Comparison of ENCODE assay signal across 12 mouse cellular contexts in the genomic region with DNA sequence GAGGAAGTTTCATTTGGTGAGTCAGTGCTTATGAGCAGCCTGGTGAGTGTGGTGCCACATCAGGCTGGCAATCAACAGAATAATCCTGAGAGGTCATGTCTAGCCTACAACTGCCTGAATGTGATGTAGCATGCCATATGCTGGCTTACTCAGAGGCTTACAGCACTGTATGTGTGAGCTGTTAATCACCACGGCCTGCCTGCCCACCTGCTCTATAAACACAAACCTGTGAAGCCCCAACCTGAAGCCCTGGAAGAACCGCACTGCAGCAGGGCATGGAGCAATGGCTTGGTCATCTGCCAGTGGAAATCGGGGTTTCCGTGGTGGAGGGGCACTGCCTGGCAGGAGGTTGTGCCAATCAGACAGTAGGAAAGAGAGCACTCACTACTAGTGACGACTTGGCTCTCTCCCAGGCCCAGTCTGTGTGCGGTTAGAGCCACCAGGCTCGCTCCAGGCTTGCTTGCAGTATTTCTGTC. TPM values are rescaled to one million over a fixed set of nuclear protein-coding genes. Genes with fewer than 3 reads are reported as not detected.
DNase-seq lines count a peak whose midpoint lies in the region; ATAC-seq and TF ChIP-seq lines count a peak whose summit lies in the region.
"Had no signal": no experiment of that assay in that cellular context is flagged by ENCODE, and none has a peak within 500 bp of the region (broad histone marks: within the 10 kb centered on the region; RNA-seq: fewer than 3 reads in every experiment).

No protein-coding gene starts in this region.

- H3K4me2 ChIP-seq in forebrain, embryonic 15.5 days (replicated peaks): no peak overlapping the region
- H3K4me2 ChIP-seq in forebrain, embryonic 12.5 days: no peak overlapping the region
- H3K4me2 ChIP-seq: embryonic facial prominence, embryonic 15.5 days had no signal

- DNase-seq in Muller cell, postnatal 12 days (ENCODE audit: inconsistent ontology term): peak; percentile 90
- DNase-seq in kidney, adult 2 months: no peak
- no peak for DNase-seq in urinary bladder, postnatal 14 days (ENCODE audit: low spot score)
- DNase-seq in testis, postnatal 14 days (ENCODE audit: low spot score): no peak
- DNase-seq: heart, adult 2 months; kidney, postnatal 10 days had no signal

- peak overlapping the region; percentile 67 for H3K27ac ChIP-seq in forebrain, embryonic 15.5 days (replicated peaks)
- no peak overlapping the region for H3K27ac ChIP-seq in forebrain, embryonic 12.5 days
- H3K27ac ChIP-seq in kidney, adult 2 months (ENCODE audit: insufficient read depth, low read depth, low read length): no peak overlapping the region
- H3K27ac ChIP-seq: embryonic facial prominence, embryonic 15.5 days; heart, adult 2 months had no signal

- TF ChIP-seq CTCF in kidney, adult 2 months (conservative IDR thresholded peaks at IDR 0.05; ENCODE audit: insufficient read depth, insufficient read length, low read depth, low read length): no peak

- 66% methylated on average over 7 of the region's 7 CpGs for WGBS in forebrain, embryonic 15.5 days
- 84% methylated on average over 7 of the region's 7 CpGs for WGBS in forebrain, embryonic 12.5 days
- 79% methylated on average over 7 of the region's 7 CpGs for WGBS in kidney, adult 2 months

- TF ChIP-seq POLR2A in kidney, adult 2 months (IDR thresholded peaks at IDR 0.05; ENCODE audit: low read depth, low read length): no peak

- no peak overlapping the region for H3K4me3 ChIP-seq in forebrain, embryonic 15.5 days
- no peak overlapping the region for H3K4me3 ChIP-seq in forebrain, embryonic 12.5 days (replicated peaks)
- H3K4me3 ChIP-seq in kidney, adult 2 months (ENCODE audit: insufficient read depth, low read depth, low read length): no peak overlapping the region
- H3K4me3 ChIP-seq: embryonic facial prominence, embryonic 15.5 days; heart, adult 2 months had no signal

- H3K9me3 ChIP-seq in forebrain, embryonic 15.5 days: no peaks in the 10 kb centered on the region
- H3K9me3 ChIP-seq in forebrain, embryonic 12.5 days: no peaks in the 10 kb centered on the region
- H3K9me3 ChIP-seq: embryonic facial prominence, embryonic 15.5 days had no signal

- peaks cover 25% of the 10 kb centered on the region for H3K4me1 ChIP-seq in forebrain, embryonic 15.5 days
- H3K4me1 ChIP-seq in forebrain, embryonic 12.5 days: peaks cover 3% of the 10 kb centered on the region
- peaks cover 14% of the 10 kb centered on the region for H3K4me1 ChIP-seq in kidney, adult 2 months (ENCODE audit: control insufficient read depth, insufficient read depth, low read length)

- no peak overlapping the region for H3K9ac ChIP-seq in forebrain, embryonic 15.5 days (replicated peaks)
- no peak overlapping the region for H3K9ac ChIP-seq in forebrain, embryonic 12.5 days
- H3K9ac ChIP-seq: embryonic facial prominence, embryonic 15.5 days had no signal

- no peaks in the 10 kb centered on the region for H3K27me3 ChIP-seq in forebrain, embryonic 15.5 days
- no peaks in the 10 kb centered on the region for H3K27me3 ChIP-seq in forebrain, embryonic 12.5 days
- H3K27me3 ChIP-seq in kidney, adult 2 months (replicated peaks; ENCODE audit: control insufficient read depth, insufficient read depth, low read length): no peaks in the 10 kb centered on the region
- H3K27me3 ChIP-seq: embryonic facial prominence, embryonic 15.5 days had no signal

- peaks cover 76% of the 10 kb centered on the region for H3K36me3 ChIP-seq in forebrain, embryonic 15.5 days
- H3K36me3 ChIP-seq in forebrain, embryonic 12.5 days (replicated peaks): peaks cover 75% of the 10 kb centered on the region
- H3K36me3 ChIP-seq in kidney, adult 2 months (ENCODE audit: control insufficient read depth, insufficient read depth, low read length): no peaks in the 10 kb centered on the region; the same call in none of the 2 replicates

- peak; percentile 80 for ATAC-seq in forebrain, embryonic 15.5 days (replicated peaks)
- no peak for ATAC-seq in forebrain, embryonic 12.5 days (ENCODE audit: low FRiP score)
- ATAC-seq in hematopoietic stem cell, adult 5-6 weeks (replicated peaks in 1 of 2; ENCODE audit: insufficient read depth in 1 of 2, low FRiP score in 2 of 2, low TSS enrichment in 1 of 2, low read depth in 1 of 2, poor library complexity in 2 of 2, severe bottlenecking in 2 of 2): peak; percentile 68 to 79
- ATAC-seq in megakaryocyte progenitor cell, adult 5-6 weeks (replicated peaks; ENCODE audit: poor library complexity): peak; percentile 81

RNA-seq across cellular contexts. Expression of gene Gosr2, which starts 12.4 kb away (rescaled TPM):
- 103 TPM in 2 replicates for polyA plus RNA-seq in forebrain, embryonic 15.5 days (2015; fragmentation: Nextera tagmentation; extraction: Ambion mirVana)
- 95.2 and 95.4 TPM in 2 replicates for polyA plus RNA-seq in forebrain, embryonic 12.5 days (2016; fragmentation: Nextera tagmentation; extraction: Ambion mirVana)
- 44.7 and 55.5 TPM in 2 replicates for total RNA-seq in hematopoietic stem cell, adult 5-6 weeks (2017)
- 42.3 and 48.3 TPM in 2 replicates for total RNA-seq in megakaryocyte progenitor cell, adult 5-6 weeks (2015)
- 42.2 and 44.1 TPM in 2 replicates for total RNA-seq in megakaryocyte progenitor cell, adult 5-6 weeks (2017)
- 94.2 and 101 TPM in 2 replicates for polyA plus RNA-seq in kidney, adult 2 months (2012; rRNA removed)

RNA-seq across cellular contexts. Expression of gene Rprml, which starts 35.9 kb away (rescaled TPM):
- 8.8 TPM in 2 replicates for polyA plus RNA-seq in forebrain, embryonic 15.5 days (2015; fragmentation: Nextera tagmentation; extraction: Ambion mirVana)
- polyA plus RNA-seq in forebrain, embryonic 12.5 days (2016; fragmentation: Nextera tagmentation; extraction: Ambion mirVana): not detected in 2 replicates
- not detected in 2 replicates for total RNA-seq in hematopoietic stem cell, adult 5-6 weeks (2017)
- not detected in 2 replicates for total RNA-seq in megakaryocyte progenitor cell, adult 5-6 weeks (2015)
- total RNA-seq in megakaryocyte progenitor cell, adult 5-6 weeks (2017): not detected in 2 replicates
- polyA plus RNA-seq in kidney, adult 2 months (2012; rRNA removed): 0.12 TPM in 1 of 2 replicates, not detected in the other
- total RNA-seq: heart, adult 2 months had no signal
- polyA plus RNA-seq: heart, adult 2 months; liver, embryonic 16.5 days had no signal

RNA-seq across cellular contexts. Expression of gene Lyzl6, which starts 46.6 kb away (rescaled TPM):
- not detected in 2 replicates for polyA plus RNA-seq in forebrain, embryonic 15.5 days (2015; fragmentation: Nextera tagmentation; extraction: Ambion mirVana)
- polyA plus RNA-seq in forebrain, embryonic 12.5 days (2016; fragmentation: Nextera tagmentation; extraction: Ambion mirVana): not detected in 2 replicates
- total RNA-seq in hematopoietic stem cell, adult 5-6 weeks (2017): not detected in 2 replicates
- total RNA-seq in megakaryocyte progenitor cell, adult 5-6 weeks (2015): not detected in 2 replicates
- not detected in 2 replicates for total RNA-seq in megakaryocyte progenitor cell, adult 5-6 weeks (2017)
- polyA plus RNA-seq in kidney, adult 2 months (2012; rRNA removed): 0.14 TPM in 1 of 2 replicates, not detected in the other
- total RNA-seq: heart, adult 2 months had no signal
- polyA plus RNA-seq: embryonic facial prominence, embryonic 15.5 days; heart, adult 2 months; liver, embryonic 16.5 days had no signal
